9 mouse cellular contexts compared by ENCODE assay signal in the genomic region with DNA sequence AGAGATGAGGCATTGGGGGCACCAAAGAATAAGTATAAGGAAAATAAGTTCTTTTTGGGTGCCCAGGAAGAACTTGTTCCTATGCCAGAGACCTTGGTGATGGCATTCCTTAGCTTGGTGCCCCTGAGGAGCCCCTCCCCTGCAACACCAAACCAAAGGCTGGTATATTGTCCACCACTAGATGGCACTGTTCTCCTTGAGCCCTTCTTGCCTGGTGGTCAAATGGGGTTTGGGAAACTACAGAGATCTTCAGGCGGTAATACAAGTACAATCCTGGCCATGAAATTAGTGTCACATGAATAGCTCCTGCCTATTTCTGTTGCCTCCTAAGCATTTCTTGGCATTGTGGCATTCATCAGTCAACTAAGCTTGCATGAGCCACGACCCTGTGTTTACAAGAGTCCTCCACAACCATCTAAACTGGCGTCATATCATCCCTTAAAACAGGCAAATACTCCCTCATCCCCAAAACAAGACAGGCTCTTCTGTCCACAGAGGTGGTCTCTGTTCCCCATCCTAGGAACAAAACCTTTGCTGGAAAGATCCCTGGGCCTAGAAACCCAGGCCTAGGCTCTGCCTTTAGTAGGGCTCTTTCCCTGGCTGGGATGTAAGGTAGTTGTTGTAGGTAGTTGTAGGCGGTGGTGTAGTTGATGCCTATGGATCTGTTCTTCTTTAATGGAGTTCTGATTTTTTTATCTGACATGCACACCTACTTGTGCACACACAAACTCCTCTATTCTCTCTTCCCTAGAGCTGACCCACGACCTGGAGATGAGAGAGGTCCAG. TPM values are rescaled to one million over a fixed set of nuclear protein-coding genes. Genes with fewer than 3 reads are reported as not detected.
A peak's percentile ranks its signal among the peaks of the same experiment; 100 is the strongest.
DNase-seq lines count a peak whose midpoint lies in the region; ATAC-seq and TF ChIP-seq lines count a peak whose summit lies in the region.
"Had no signal": no experiment of that assay in that cellular context is flagged by ENCODE, and none has a peak within 500 bp of the region (broad histone marks: within the 10 kb centered on the region; RNA-seq: fewer than 3 reads in every experiment).

No protein-coding gene starts in this region.

- no peak for TF ChIP-seq EP300 in stomach, postnatal 0 days (optimal IDR thresholded peaks at IDR 0.05)

- H3K4me3 ChIP-seq in hindbrain, embryonic 10.5 days = no peak overlapping the region
- H3K4me3 ChIP-seq in hindbrain, embryonic 12.5 days = no peak overlapping the region
- H3K4me3 ChIP-seq in bone marrow, adult 2 months (replicated peaks; ENCODE audit: control insufficient read depth, low read depth, low read length) = no peak overlapping the region
- no peak overlapping the region for H3K4me3 ChIP-seq in embryonic facial prominence, embryonic 11.5 days (ENCODE audit: low read depth, low read length)
- H3K4me3 ChIP-seq in stomach, postnatal 0 days (ENCODE audit: low read depth, low read length) = no peak overlapping the region
- H3K4me3 ChIP-seq: embryonic facial prominence, embryonic 13.5 days had no signal

- WGBS in hindbrain, embryonic 10.5 days = 70% methylated on average over 5 of the region's 5 CpGs
- WGBS in hindbrain, embryonic 12.5 days = 70% methylated on average over 5 of the region's 5 CpGs
- WGBS in bone marrow, adult 2 months = 69% methylated on average over 5 of the region's 5 CpGs
- 70% methylated on average over 5 of the region's 5 CpGs for WGBS in embryonic facial prominence, embryonic 11.5 days
- WGBS in stomach, postnatal 0 days = 66% methylated on average over 5 of the region's 5 CpGs

- H3K27ac ChIP-seq in hindbrain, embryonic 10.5 days = no peak overlapping the region
- H3K27ac ChIP-seq in hindbrain, embryonic 12.5 days = no peak overlapping the region
- H3K27ac ChIP-seq in bone marrow, adult 2 months (ENCODE audit: control insufficient read depth, insufficient read depth, low read depth, low read length, poor library complexity) = no peak overlapping the region
- no peak overlapping the region for H3K27ac ChIP-seq in embryonic facial prominence, embryonic 11.5 days (replicated peaks; ENCODE audit: low read depth, low read length)
- no peak overlapping the region for H3K27ac ChIP-seq in stomach, postnatal 0 days (replicated peaks)
- H3K27ac ChIP-seq: embryonic facial prominence, embryonic 13.5 days had no signal

- H3K4me2 ChIP-seq in hindbrain, embryonic 12.5 days (replicated peaks) = no peak overlapping the region
- H3K4me2 ChIP-seq in embryonic facial prominence, embryonic 11.5 days (ENCODE audit: low read depth, low read length) = no peak overlapping the region
- H3K4me2 ChIP-seq in stomach, postnatal 0 days (replicated peaks; ENCODE audit: low read depth) = no peak overlapping the region
- H3K4me2 ChIP-seq: embryonic facial prominence, embryonic 13.5 days had no signal

- H3K4me1 ChIP-seq in hindbrain, embryonic 10.5 days (replicated peaks) = peaks cover 23% of the 10 kb centered on the region
- peaks cover 15% of the 10 kb centered on the region for H3K4me1 ChIP-seq in hindbrain, embryonic 12.5 days
- no peaks in the 10 kb centered on the region for H3K4me1 ChIP-seq in bone marrow, adult 2 months (ENCODE audit: control insufficient read depth, insufficient read depth, low read length)
- no peaks in the 10 kb centered on the region; the same call in 1 of the 2 replicates for H3K4me1 ChIP-seq in embryonic facial prominence, embryonic 11.5 days (ENCODE audit: control insufficient read depth, insufficient read depth, low read length)
- H3K4me1 ChIP-seq in stomach, postnatal 0 days (replicated peaks; ENCODE audit: control insufficient read depth, insufficient read depth) = peaks cover 3% of the 10 kb centered on the region; the same call in 1 of the 2 replicates

- no peak for TF ChIP-seq POLR2A in bone marrow, adult 2 months (IDR thresholded peaks at IDR 0.05; ENCODE audit: borderline replicate concordance, control insufficient read depth, low read depth, low read length)

- peak; percentile 72 for TF ChIP-seq CTCF in bone marrow, adult 2 months (IDR thresholded peaks at IDR 0.05; ENCODE audit: control insufficient read depth, insufficient read depth, low read length)
- peak; percentile 96 for TF ChIP-seq CTCF in stomach, postnatal 0 days (IDR thresholded peaks at IDR 0.05; ENCODE audit: low read depth)

- peak; percentile 70 for DNase-seq in hindbrain, embryonic 10.5 days (ENCODE audit: low spot score)
- peak; percentile 84 for DNase-seq in CD4-positive, CD25-positive, alpha-beta regulatory T cell, adult 2 months (ENCODE audit: low read depth, low spot score)
- DNase-seq in embryonic facial prominence, embryonic 11.5 days (ENCODE audit: low spot score) = peak; percentile 93
- peak; percentile 77 to 80 for DNase-seq in kidney, postnatal 36 days
- DNase-seq in lung, postnatal 36 days = peak; percentile 89
- peak; percentile 64 for DNase-seq in stomach, postnatal 0 days (ENCODE audit: low spot score)

- H3K9me3 ChIP-seq in hindbrain, embryonic 10.5 days = no peaks in the 10 kb centered on the region
- no peaks in the 10 kb centered on the region for H3K9me3 ChIP-seq in hindbrain, embryonic 12.5 days (replicated peaks)
- H3K9me3 ChIP-seq in embryonic facial prominence, embryonic 11.5 days (replicated peaks; ENCODE audit: control insufficient read depth, low read length) = no peaks in the 10 kb centered on the region
- H3K9me3 ChIP-seq in stomach, postnatal 0 days (ENCODE audit: control insufficient read depth, low read length) = no peaks in the 10 kb centered on the region
- H3K9me3 ChIP-seq: embryonic facial prominence, embryonic 13.5 days had no signal

- peaks cover 31% of the 10 kb centered on the region for H3K27me3 ChIP-seq in hindbrain, embryonic 10.5 days (ENCODE audit: insufficient read depth, poor library complexity, severe bottlenecking)
- H3K27me3 ChIP-seq in hindbrain, embryonic 12.5 days = peaks cover 8% of the 10 kb centered on the region
- H3K27me3 ChIP-seq in embryonic facial prominence, embryonic 11.5 days (ENCODE audit: control insufficient read depth, insufficient read depth, low read length) = no peaks in the 10 kb centered on the region
- H3K27me3 ChIP-seq in stomach, postnatal 0 days (ENCODE audit: control insufficient read depth, insufficient read depth, low read length) = no peaks in the 10 kb centered on the region

- ATAC-seq in hindbrain, embryonic 12.5 days (ENCODE audit: low FRiP score) = no peak
- no peak for ATAC-seq in embryonic facial prominence, embryonic 11.5 days (replicated peaks; ENCODE audit: insufficient number of reproducible peaks, low FRiP score, low TSS enrichment, low read depth)
- ATAC-seq in stomach, postnatal 0 days (ENCODE audit: low FRiP score, low TSS enrichment) = no peak

- no peak overlapping the region for H3K9ac ChIP-seq in hindbrain, embryonic 12.5 days
- no peak overlapping the region for H3K9ac ChIP-seq in embryonic facial prominence, embryonic 11.5 days (replicated peaks; ENCODE audit: low read length)
- H3K9ac ChIP-seq in stomach, postnatal 0 days (ENCODE audit: low read length) = no peak overlapping the region
- H3K9ac ChIP-seq: embryonic facial prominence, embryonic 13.5 days had no signal

- H3K36me3 ChIP-seq in hindbrain, embryonic 10.5 days = no peaks in the 10 kb centered on the region
- H3K36me3 ChIP-seq in hindbrain, embryonic 12.5 days = no peaks in the 10 kb centered on the region
- no peaks in the 10 kb centered on the region for H3K36me3 ChIP-seq in embryonic facial prominence, embryonic 11.5 days (replicated peaks; ENCODE audit: control insufficient read depth, insufficient read depth, low read depth, low read length)
- H3K36me3 ChIP-seq in stomach, postnatal 0 days (ENCODE audit: control insufficient read depth, insufficient read depth, low read length) = no peaks in the 10 kb centered on the region
- H3K36me3 ChIP-seq: embryonic facial prominence, embryonic 13.5 days had no signal

RNA-seq across cellular contexts. Expression of gene Cluh, which starts 14.6 kb away (rescaled TPM):
- polyA plus RNA-seq in hindbrain, embryonic 10.5 days (2016; fragmentation: Nextera tagmentation; extraction: Ambion mirVana) = 24.7 and 26.4 TPM in 2 replicates
- 21.3 and 22.1 TPM in 2 replicates for polyA plus RNA-seq in hindbrain, embryonic 12.5 days (2016; fragmentation: Nextera tagmentation; extraction: Ambion mirVana)
- polyA plus RNA-seq in bone marrow, adult 2 months (2011; ENCODE audit: insufficient read depth, insufficient read length, low replicate concordance, missing spikeins) = 15.7 and 34.1 TPM in 2 replicates
- 10.8 and 11.2 TPM in 2 replicates for polyA plus RNA-seq in embryonic facial prominence, embryonic 11.5 days (2014; fragmentation: Nextera tagmentation; extraction: Ambion mirVana)
- 17.8 and 19.9 TPM in 2 replicates for polyA plus RNA-seq in stomach, postnatal 0 days (2015; fragmentation: Nextera tagmentation; extraction: Ambion mirVana)

RNA-seq across cellular contexts. Expression of gene Ccdc92b, which starts 15.3 kb away (rescaled TPM):
- 0.61 and 1.2 TPM in 2 replicates for polyA plus RNA-seq in hindbrain, embryonic 10.5 days (2016; fragmentation: Nextera tagmentation; extraction: Ambion mirVana)
- 2.8 and 3.2 TPM in 2 replicates for polyA plus RNA-seq in hindbrain, embryonic 12.5 days (2016; fragmentation: Nextera tagmentation; extraction: Ambion mirVana)
- 8.2 and 9.7 TPM in 2 replicates for polyA plus RNA-seq in bone marrow, adult 2 months (2011; ENCODE audit: insufficient read depth, insufficient read length, low replicate concordance, missing spikeins)
- 0.71 and 0.74 TPM in 2 replicates for polyA plus RNA-seq in embryonic facial prominence, embryonic 11.5 days (2014; fragmentation: Nextera tagmentation; extraction: Ambion mirVana)
- polyA plus RNA-seq in stomach, postnatal 0 days (2015; fragmentation: Nextera tagmentation; extraction: Ambion mirVana) = 0.55 and 0.62 TPM in 2 replicates

RNA-seq across cellular contexts. Expression of gene Rap1gap2, which starts 24.0 kb away (rescaled TPM):
- polyA plus RNA-seq in hindbrain, embryonic 10.5 days (2016; fragmentation: Nextera tagmentation; extraction: Ambion mirVana) = 1.5 and 1.6 TPM in 2 replicates
- polyA plus RNA-seq in hindbrain, embryonic 12.5 days (2016; fragmentation: Nextera tagmentation; extraction: Ambion mirVana) = 7.8 and 8.1 TPM in 2 replicates
- polyA plus RNA-seq in bone marrow, adult 2 months (2011; ENCODE audit: insufficient read depth, insufficient read length, low replicate concordance, missing spikeins) = 3.4 and 9.9 TPM in 2 replicates
- 1.1 and 1.5 TPM in 2 replicates for polyA plus RNA-seq in embryonic facial prominence, embryonic 11.5 days (2014; fragmentation: Nextera tagmentation; extraction: Ambion mirVana)
- polyA plus RNA-seq in stomach, postnatal 0 days (2015; fragmentation: Nextera tagmentation; extraction: Ambion mirVana) = 7.6 and 8.2 TPM in 2 replicates
